Mouse (Mus musculus): Measurements from ENCODE around the gene Add3.
A peak's percentile ranks its signal among the peaks of the same experiment; 100 is the strongest.

The Add3 gene

DNA sequence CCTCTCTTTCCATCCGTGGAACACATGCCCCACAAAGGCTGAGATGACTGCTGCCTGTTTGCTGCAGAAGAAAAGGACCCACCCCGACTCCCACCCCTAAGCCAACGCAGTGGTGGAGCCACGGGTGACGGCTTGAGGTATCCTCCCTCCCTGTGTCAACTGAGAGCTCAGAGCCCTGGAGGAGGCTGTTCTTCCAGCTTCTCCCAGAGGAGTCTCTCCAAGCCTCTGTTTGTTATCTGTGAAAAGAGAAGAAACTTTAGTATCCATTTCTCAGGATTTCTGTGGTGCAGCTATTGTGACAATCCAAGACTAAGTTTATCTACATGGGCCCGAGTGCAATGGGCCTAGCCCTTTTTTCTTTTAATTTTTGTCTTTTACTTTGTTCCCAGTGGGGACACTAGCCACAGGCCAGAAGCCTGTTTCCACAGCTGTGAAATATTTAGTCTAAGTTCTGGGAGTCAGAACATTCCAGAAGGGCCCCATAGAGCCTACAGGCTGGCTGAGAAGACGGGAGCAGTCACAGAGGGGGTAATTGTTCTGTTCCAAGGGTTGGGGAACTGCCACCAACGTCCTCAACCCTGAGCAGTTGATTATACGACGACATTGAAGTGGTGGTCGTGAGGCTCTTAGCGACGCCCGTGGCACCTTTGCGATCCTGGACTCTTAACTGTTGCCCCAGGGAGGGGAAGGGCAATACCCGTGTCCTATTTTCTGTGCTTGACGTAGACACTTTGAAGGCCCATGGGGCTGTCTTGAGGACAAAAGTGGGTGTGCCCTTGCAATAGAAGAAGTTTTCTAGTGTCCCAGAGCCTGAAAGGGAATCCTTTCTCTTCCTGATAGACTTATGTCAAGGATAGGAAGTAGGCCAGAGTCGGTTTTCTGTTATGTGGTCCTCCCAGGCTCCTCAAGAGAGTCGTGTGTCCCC, 138.5 kb downstream of the Add3 start:
- H3K36me3 ChIP-seq (ENCODE audit: insufficient read depth, low read length) = no peaks in the 10 kb centered on the region
- TF ChIP-seq POU5F1 (IDR thresholded peaks at IDR 0.05; ENCODE audit: borderline replicate concordance, low read length) = no peak
- no peak for TF ChIP-seq CTCF (conservative IDR thresholded peaks at IDR 0.05; ENCODE audit: low read length)
- no peak for TF ChIP-seq NANOG (IDR thresholded peaks at IDR 0.05; ENCODE audit: borderline replicate concordance, low read length)
- no peaks in the 10 kb centered on the region for H3K9me3 ChIP-seq (ENCODE audit: low read length)
- H3K27me3 ChIP-seq (ENCODE audit: insufficient read depth, low read length) = peaks cover 17% of the 10 kb centered on the region
- H3K4me1 ChIP-seq (replicated peaks; ENCODE audit: low read depth, low read length) = peaks cover 49% of the 10 kb centered on the region
- H3K4me3 ChIP-seq (replicated peaks; ENCODE audit: low read length) = no peak overlapping the region

DNA sequence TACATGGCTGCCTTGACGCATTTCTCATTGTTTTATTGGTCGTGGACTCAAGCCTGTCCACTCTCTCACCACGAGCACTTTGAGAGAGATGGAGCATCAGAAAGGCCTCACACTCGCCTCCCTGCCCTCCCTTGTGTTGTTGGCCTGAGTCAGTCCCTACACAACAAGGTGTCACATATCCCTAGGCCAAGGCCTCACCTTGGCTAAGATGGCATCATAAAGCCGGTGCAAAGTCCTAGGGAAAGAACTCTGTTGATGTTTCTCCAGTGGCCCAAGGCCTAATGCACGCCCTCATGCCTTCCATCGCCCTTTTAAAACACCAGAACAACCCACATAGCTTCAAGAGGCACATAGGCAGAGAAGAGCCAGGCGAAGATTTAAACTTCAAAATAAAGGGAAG, 140.0 kb downstream of the Add3 start:
- Histone ChIP-seq H3K27me3 (ENCODE audit: insufficient read depth, low read length) (peaks cover 17% of the 10 kb centered on the region), H3K4me3 (replicated peaks; ENCODE audit: low read length) (no peak overlapping the region), H3K9me3 (ENCODE audit: low read length) (no peaks in the 10 kb centered on the region), H3K36me3 (ENCODE audit: insufficient read depth, low read length) (no peaks in the 10 kb centered on the region), H3K4me1 (replicated peaks; ENCODE audit: low read depth, low read length) (peaks cover 53% of the 10 kb centered on the region)
- TF ChIP-seq NANOG (IDR thresholded peaks at IDR 0.05; ENCODE audit: borderline replicate concordance, low read length) = no peak
- TF ChIP-seq POU5F1 (IDR thresholded peaks at IDR 0.05; ENCODE audit: borderline replicate concordance, low read length) = no peak
- TF ChIP-seq CTCF (conservative IDR thresholded peaks at IDR 0.05; ENCODE audit: low read length) = no peak

GRCm38 (mm10) chr19:53282571-53282970, 142.3 kb downstream of the Add3 start:
- no peak for TF ChIP-seq CTCF (conservative IDR thresholded peaks at IDR 0.05; ENCODE audit: low read length)
- no peak for TF ChIP-seq POU5F1 (IDR thresholded peaks at IDR 0.05; ENCODE audit: borderline replicate concordance, low read length)
- TF ChIP-seq NANOG (IDR thresholded peaks at IDR 0.05; ENCODE audit: borderline replicate concordance, low read length) = no peak

DNA sequence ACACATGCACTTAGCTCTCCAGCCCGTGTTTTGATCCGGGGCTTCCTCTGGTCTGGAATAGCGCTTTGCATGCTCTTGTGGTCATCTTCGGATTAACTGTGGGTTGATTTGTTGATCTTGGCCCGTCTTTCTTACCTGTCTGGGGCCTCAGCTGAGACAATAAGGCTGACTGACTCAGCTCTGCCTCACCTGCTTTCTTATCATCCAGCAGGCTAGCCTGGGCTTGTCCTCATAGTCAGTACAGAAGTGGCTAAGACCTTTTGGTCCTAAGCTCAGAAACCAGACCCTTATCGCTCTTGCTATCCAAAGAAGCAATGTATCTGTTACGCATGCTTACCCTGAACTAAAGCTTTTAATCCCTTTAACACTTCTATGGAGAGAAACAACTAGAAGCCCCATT, 143.5 kb downstream of the Add3 start:
- Histone ChIP-seq H3K4me3 (replicated peaks; ENCODE audit: low read length) (peak overlapping the region; percentile 45), H3K9me3 (ENCODE audit: low read length) (no peaks in the 10 kb centered on the region), H3K4me1 (replicated peaks; ENCODE audit: low read depth, low read length) (peaks cover 38% of the 10 kb centered on the region), H3K27me3 (ENCODE audit: insufficient read depth, low read length) (peaks cover 8% of the 10 kb centered on the region), H3K36me3 (ENCODE audit: insufficient read depth, low read length) (no peaks in the 10 kb centered on the region)
- no peak for TF ChIP-seq NANOG (IDR thresholded peaks at IDR 0.05; ENCODE audit: borderline replicate concordance, low read length)
- no peak for TF ChIP-seq CTCF (conservative IDR thresholded peaks at IDR 0.05; ENCODE audit: low read length)
- no peak for TF ChIP-seq POU5F1 (IDR thresholded peaks at IDR 0.05; ENCODE audit: borderline replicate concordance, low read length)

More at GRCm38 (mm10) chr19:53282571-53282970, 142.3 kb downstream of the Add3 start:
- peaks cover 8% of the 10 kb centered on the region; the same call in 1 of the 2 replicates for H3K27me3 ChIP-seq (ENCODE audit: insufficient read depth, low read length)
- no peaks in the 10 kb centered on the region for H3K36me3 ChIP-seq (ENCODE audit: insufficient read depth, low read length)
- peaks cover 43% of the 10 kb centered on the region for H3K4me1 ChIP-seq (replicated peaks; ENCODE audit: low read depth, low read length)
- no peaks in the 10 kb centered on the region for H3K9me3 ChIP-seq (ENCODE audit: low read length)
- no peak overlapping the region for H3K4me3 ChIP-seq (replicated peaks; ENCODE audit: low read length)

GRCm38 (mm10) chr19:53284268-53285208, 144.3 kb downstream of the Add3 start:
- H3K4me3 ChIP-seq (replicated peaks; ENCODE audit: low read length) = peak overlapping the region; percentile 45
- H3K36me3 ChIP-seq (ENCODE audit: insufficient read depth, low read length) = no peaks in the 10 kb centered on the region
- peaks cover 7% of the 10 kb centered on the region for H3K27me3 ChIP-seq (ENCODE audit: insufficient read depth, low read length)
- H3K4me1 ChIP-seq (replicated peaks; ENCODE audit: low read depth, low read length) = peaks cover 33% of the 10 kb centered on the region
- no peak for TF ChIP-seq POU5F1 (IDR thresholded peaks at IDR 0.05; ENCODE audit: borderline replicate concordance, low read length)
- TF ChIP-seq NANOG (IDR thresholded peaks at IDR 0.05; ENCODE audit: borderline replicate concordance, low read length) = no peak
- no peak for TF ChIP-seq CTCF (conservative IDR thresholded peaks at IDR 0.05; ENCODE audit: low read length)
- no peaks in the 10 kb centered on the region for H3K9me3 ChIP-seq (ENCODE audit: low read length)

DNA sequence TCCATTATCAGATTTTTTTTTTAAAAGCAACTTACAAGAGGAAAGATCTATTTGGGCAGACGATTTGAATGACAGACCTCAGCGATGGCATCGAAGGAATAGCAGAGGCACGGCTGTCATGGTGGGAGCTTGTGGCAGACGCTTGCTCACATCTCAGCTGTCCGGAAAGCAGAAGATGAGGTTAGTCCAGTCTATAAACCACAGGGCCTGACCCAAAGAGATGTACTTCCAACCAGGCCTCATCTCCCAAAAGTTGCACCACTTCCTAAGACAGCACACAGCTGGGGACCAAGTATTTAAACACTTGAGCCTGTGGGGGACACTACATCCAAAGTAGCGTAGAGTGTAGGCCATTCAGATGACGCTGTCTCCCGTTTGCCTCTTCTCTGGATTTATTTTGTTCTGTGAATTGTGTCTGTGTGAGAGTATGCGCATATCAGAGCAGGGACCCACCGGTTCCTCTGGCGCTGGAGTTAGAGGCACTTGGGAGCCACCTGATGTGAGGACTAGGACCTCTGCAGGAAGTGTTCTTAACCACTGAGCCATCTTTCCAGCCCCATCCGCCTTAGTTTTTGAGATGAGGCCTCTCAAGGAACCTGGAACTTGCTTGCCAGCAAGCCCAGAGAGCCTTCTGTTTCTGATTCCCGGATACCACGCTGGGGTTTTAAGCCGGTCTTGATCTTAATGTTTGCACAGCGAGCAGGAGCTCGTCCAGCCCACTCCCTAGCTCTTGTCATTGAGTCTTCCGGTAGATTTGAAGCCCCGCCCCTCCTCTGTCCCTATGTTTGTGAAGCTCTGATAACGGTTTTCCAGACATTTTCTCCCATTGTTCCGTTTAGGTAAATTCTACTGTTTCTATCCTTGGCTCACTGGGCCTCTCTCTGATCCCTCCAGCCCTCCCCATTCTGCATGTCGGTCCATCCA, 156.3 kb downstream of the Add3 start:
- no peaks in the 10 kb centered on the region for H3K36me3 ChIP-seq (ENCODE audit: insufficient read depth, low read length)
- no peaks in the 10 kb centered on the region for H3K9me3 ChIP-seq (ENCODE audit: low read length)
- H3K4me3 ChIP-seq (replicated peaks; ENCODE audit: low read length) = 0 out of 2 replicates have a peak overlapping the region, but pooled peaks have one; percentile 32
- peaks cover 8% of the 10 kb centered on the region for H3K27me3 ChIP-seq (ENCODE audit: insufficient read depth, low read length)
- peaks cover 17% of the 10 kb centered on the region for H3K4me1 ChIP-seq (replicated peaks; ENCODE audit: low read depth, low read length)
- TF ChIP-seq POU5F1 (IDR thresholded peaks at IDR 0.05; ENCODE audit: borderline replicate concordance, low read length) (peak; percentile 93), NANOG (IDR thresholded peaks at IDR 0.05; ENCODE audit: borderline replicate concordance, low read length) (no peak)

Measured in E14TG2a.4 (cell line).